Mouse (Mus musculus): Measurements from ENCODE around the gene Col27a1. TPM values are rescaled to one million over a fixed set of nuclear protein-coding genes. Genes with fewer than 3 reads are reported as not detected.

Gene Col27a1
- polyA plus RNA-seq, 1 experiment from 2014 or later = 4.2 TPM

GRCm38 (mm10) chr4:63215993-63216531 is 2.3 kb downstream of the Col27a1 start:
- Histone ChIP-seq H3K36me3 (ENCODE audit: control insufficient read depth, insufficient read depth, low read length) (no peaks in the 10 kb centered on the region), H3K27ac (replicated peaks in 1 of 2; ENCODE audit: control insufficient read depth in 1 of 2, insufficient read depth in 1 of 2, low read depth in 2 of 2, low read length in 2 of 2) (peak overlapping the region in 1 of 2 experiments; percentile 30; a peak in 1 of 4 replicates), H3K4me3 (ENCODE audit: control insufficient read depth in 1 of 2, insufficient read depth in 1 of 2, low read depth in 1 of 2, low read length in 2 of 2) (peak overlapping the region; percentile 76 to 79), H3K4me1 (ENCODE audit: control insufficient read depth in 2 of 2, insufficient read depth in 2 of 2, low read length in 2 of 2) (peaks cover 15 to 33% of the 10 kb centered on the region in 2 experiments; a peak in 3 of 4 replicates), H3K27me3 (ENCODE audit: control insufficient read depth, insufficient read depth, low read length) (peaks cover 35% of the 10 kb centered on the region), H3K9ac (ENCODE audit: low read length) (peak overlapping the region; percentile 86), H3K9me3 (ENCODE audit: control insufficient read depth, low read length) (no peaks in the 10 kb centered on the region), H3K4me2 (ENCODE audit: low read length) (peak overlapping the region; percentile 100)
- peak; percentile 57 for ATAC-seq (ENCODE audit: insufficient number of reproducible peaks, insufficient read depth, low FRiP score, low read depth)
- 4% methylated on average over 24 of the region's 24 CpGs for WGBS

DNA sequence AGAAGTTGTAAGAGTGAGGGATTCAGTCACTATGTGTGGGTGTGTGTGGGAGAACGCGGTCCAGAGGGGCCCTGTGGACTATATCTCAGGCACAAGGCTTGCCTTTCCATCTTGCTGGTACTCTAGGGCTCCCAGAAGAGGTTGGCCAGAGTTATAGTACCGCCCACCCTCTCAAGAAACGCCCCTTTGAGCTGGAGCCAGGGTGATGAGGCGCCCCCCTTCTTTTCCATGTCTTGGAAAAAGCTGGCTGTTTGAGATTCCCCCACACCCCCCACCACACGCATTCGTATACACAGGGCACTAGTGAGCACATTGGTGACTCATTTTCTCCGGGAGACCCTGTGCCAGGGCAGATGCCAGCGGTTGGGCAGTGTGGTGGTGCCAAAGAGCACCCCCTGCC is 2.8 kb downstream of the Col27a1 start:
- peak; percentile 11; the same call in 1 of the 2 replicates for ATAC-seq (ENCODE audit: insufficient number of reproducible peaks, insufficient read depth, low FRiP score, low read depth)
- peak overlapping the region; percentile 86 for H3K9ac ChIP-seq (ENCODE audit: low read length)
- H3K9me3 ChIP-seq (ENCODE audit: control insufficient read depth, low read length) = no peaks in the 10 kb centered on the region
- WGBS = 42% methylated on average over 9 of the region's 9 CpGs
- H3K36me3 ChIP-seq (ENCODE audit: control insufficient read depth, insufficient read depth, low read length) = no peaks in the 10 kb centered on the region
- peaks cover 15 to 33% of the 10 kb centered on the region in 2 experiments; a peak in 3 of 4 replicates for H3K4me1 ChIP-seq (ENCODE audit: control insufficient read depth in 2 of 2, insufficient read depth in 2 of 2, low read length in 2 of 2)
- H3K27me3 ChIP-seq (ENCODE audit: control insufficient read depth, insufficient read depth, low read length) = peaks cover 35% of the 10 kb centered on the region
- no peak overlapping the region for H3K27ac ChIP-seq (replicated peaks in 1 of 2; ENCODE audit: control insufficient read depth in 1 of 2, insufficient read depth in 1 of 2, low read depth in 2 of 2, low read length in 2 of 2)
- peak overlapping the region; percentile 100 for H3K4me2 ChIP-seq (ENCODE audit: low read length)
- peak overlapping the region; percentile 76 to 79 for H3K4me3 ChIP-seq (ENCODE audit: control insufficient read depth in 1 of 2, insufficient read depth in 1 of 2, low read depth in 1 of 2, low read length in 2 of 2)

GRCm38 (mm10) chr4:63217513-63217912 is 3.7 kb downstream of the Col27a1 start:
- 82% methylated on average over 6 of the region's 6 CpGs for WGBS
- Histone ChIP-seq H3K9me3 (ENCODE audit: control insufficient read depth, low read length) (no peaks in the 10 kb centered on the region), H3K36me3 (ENCODE audit: control insufficient read depth, insufficient read depth, low read length) (no peaks in the 10 kb centered on the region), H3K4me1 (ENCODE audit: control insufficient read depth in 2 of 2, insufficient read depth in 2 of 2, low read length in 2 of 2) (peaks cover 15 to 33% of the 10 kb centered on the region in 2 experiments; a peak in 3 of 4 replicates), H3K27ac (replicated peaks in 1 of 2; ENCODE audit: control insufficient read depth in 1 of 2, insufficient read depth in 1 of 2, low read depth in 2 of 2, low read length in 2 of 2) (no peak overlapping the region), H3K4me3 (ENCODE audit: control insufficient read depth in 1 of 2, insufficient read depth in 1 of 2, low read depth in 1 of 2, low read length in 2 of 2) (no peak overlapping the region), H3K9ac (ENCODE audit: low read length) (no peak overlapping the region), H3K4me2 (ENCODE audit: low read length) (peak overlapping the region; percentile 100; the same call in 1 of the 2 replicates), H3K27me3 (ENCODE audit: control insufficient read depth, insufficient read depth, low read length) (peaks cover 28% of the 10 kb centered on the region)
- no peak for ATAC-seq (ENCODE audit: insufficient number of reproducible peaks, insufficient read depth, low FRiP score, low read depth)

GRCm38 (mm10) chr4:63219059-63219458 is 5.3 kb downstream of the Col27a1 start:
- 87% methylated on average over 3 of the region's 3 CpGs for WGBS
- H3K27ac ChIP-seq (replicated peaks in 1 of 2; ENCODE audit: control insufficient read depth in 1 of 2, insufficient read depth in 1 of 2, low read depth in 2 of 2, low read length in 2 of 2) = no peak overlapping the region
- H3K4me2 ChIP-seq (ENCODE audit: low read length) = no peak overlapping the region
- H3K9me3 ChIP-seq (ENCODE audit: control insufficient read depth, low read length) = no peaks in the 10 kb centered on the region
- H3K4me1 ChIP-seq (ENCODE audit: control insufficient read depth in 2 of 2, insufficient read depth in 2 of 2, low read length in 2 of 2) = peaks cover 15 to 28% of the 10 kb centered on the region in 2 experiments; a peak in 3 of 4 replicates
- H3K36me3 ChIP-seq (ENCODE audit: control insufficient read depth, insufficient read depth, low read length) = no peaks in the 10 kb centered on the region
- no peak overlapping the region for H3K4me3 ChIP-seq (ENCODE audit: control insufficient read depth in 1 of 2, insufficient read depth in 1 of 2, low read depth in 1 of 2, low read length in 2 of 2)
- H3K9ac ChIP-seq (ENCODE audit: low read length) = no peak overlapping the region
- no peak for ATAC-seq (ENCODE audit: insufficient number of reproducible peaks, insufficient read depth, low FRiP score, low read depth)
- H3K27me3 ChIP-seq (ENCODE audit: control insufficient read depth, insufficient read depth, low read length) = peaks cover 12% of the 10 kb centered on the region

- WGBS = 38% methylated on average over 6 of the region's 6 CpGs
- no peak overlapping the region for H3K4me2 ChIP-seq (ENCODE audit: low read length)
- 0 out of 4 replicates have a peak overlapping the region, but pooled peaks of 1 of the 2 experiments have one; percentile 17 for H3K27ac ChIP-seq (replicated peaks in 1 of 2; ENCODE audit: control insufficient read depth in 1 of 2, insufficient read depth in 1 of 2, low read depth in 2 of 2, low read length in 2 of 2)
- no peak for ATAC-seq (ENCODE audit: insufficient number of reproducible peaks, insufficient read depth, low FRiP score, low read depth)
- no peaks in the 10 kb centered on the region for H3K9me3 ChIP-seq (ENCODE audit: control insufficient read depth, low read length)
- H3K4me1 ChIP-seq (ENCODE audit: control insufficient read depth in 2 of 2, insufficient read depth in 2 of 2, low read length in 2 of 2) = peaks cover 12 to 22% of the 10 kb centered on the region in 2 experiments; a peak in 3 of 4 replicates
- peaks cover 6% of the 10 kb centered on the region for H3K27me3 ChIP-seq (ENCODE audit: control insufficient read depth, insufficient read depth, low read length)
- 0 out of 2 replicates have a peak, but pooled peaks cover 5% of the 10 kb centered on the region for H3K36me3 ChIP-seq (ENCODE audit: control insufficient read depth, insufficient read depth, low read length)
- H3K4me3 ChIP-seq (ENCODE audit: control insufficient read depth in 1 of 2, insufficient read depth in 1 of 2, low read depth in 1 of 2, low read length in 2 of 2) = no peak overlapping the region
- no peak overlapping the region for H3K9ac ChIP-seq (ENCODE audit: low read length)
Measured at GRCm38 (mm10) chr4:63219635-63220034, 5.8 kb downstream of the Col27a1 start.

- no peak overlapping the region for H3K9ac ChIP-seq (ENCODE audit: low read length)
- H3K27ac ChIP-seq (replicated peaks in 1 of 2; ENCODE audit: control insufficient read depth in 1 of 2, insufficient read depth in 1 of 2, low read depth in 2 of 2, low read length in 2 of 2) = no peak overlapping the region
- H3K4me2 ChIP-seq (ENCODE audit: low read length) = no peak overlapping the region
- 81% methylated on average over 15 of the region's 15 CpGs for WGBS
- no peak for ATAC-seq (ENCODE audit: insufficient number of reproducible peaks, insufficient read depth, low FRiP score, low read depth)
- H3K9me3 ChIP-seq (ENCODE audit: control insufficient read depth, low read length) = no peaks in the 10 kb centered on the region
- no peak overlapping the region for H3K4me3 ChIP-seq (ENCODE audit: control insufficient read depth in 1 of 2, insufficient read depth in 1 of 2, low read depth in 1 of 2, low read length in 2 of 2)
- peaks cover 8% of the 10 kb centered on the region; the same call in 1 of the 2 replicates for H3K36me3 ChIP-seq (ENCODE audit: control insufficient read depth, insufficient read depth, low read length)
- 0 out of 2 replicates have a peak, but pooled peaks cover 2% of the 10 kb centered on the region for H3K27me3 ChIP-seq (ENCODE audit: control insufficient read depth, insufficient read depth, low read length)
- peaks cover 10 to 18% of the 10 kb centered on the region in 2 experiments for H3K4me1 ChIP-seq (ENCODE audit: control insufficient read depth in 2 of 2, insufficient read depth in 2 of 2, low read length in 2 of 2)
Measured at GRCm38 (mm10) chr4:63221096-63221958, 7.5 kb downstream of the Col27a1 start.

GRCm38 (mm10) chr4:63222246-63222645 is 8.4 kb downstream of the Col27a1 start:
- ATAC-seq (ENCODE audit: insufficient number of reproducible peaks, insufficient read depth, low FRiP score, low read depth) = no peak
- H3K9me3 ChIP-seq (ENCODE audit: control insufficient read depth, low read length) = no peaks in the 10 kb centered on the region
- H3K4me2 ChIP-seq (ENCODE audit: low read length) = no peak overlapping the region
- H3K4me1 ChIP-seq (ENCODE audit: control insufficient read depth in 2 of 2, insufficient read depth in 2 of 2, low read length in 2 of 2) = peaks cover 16 to 22% of the 10 kb centered on the region in 2 experiments
- no peak overlapping the region for H3K9ac ChIP-seq (ENCODE audit: low read length)
- 91% methylated on average over 8 of the region's 8 CpGs for WGBS
- no peak overlapping the region for H3K27ac ChIP-seq (replicated peaks in 1 of 2; ENCODE audit: control insufficient read depth in 1 of 2, insufficient read depth in 1 of 2, low read depth in 2 of 2, low read length in 2 of 2)
- no peaks in the 10 kb centered on the region for H3K27me3 ChIP-seq (ENCODE audit: control insufficient read depth, insufficient read depth, low read length)
- H3K36me3 ChIP-seq (ENCODE audit: control insufficient read depth, insufficient read depth, low read length) = peaks cover 8% of the 10 kb centered on the region; the same call in 1 of the 2 replicates
- no peak overlapping the region for H3K4me3 ChIP-seq (ENCODE audit: control insufficient read depth in 1 of 2, insufficient read depth in 1 of 2, low read depth in 1 of 2, low read length in 2 of 2)
